Mouse (Mus musculus) CH12.LX (cell line): ENCODE measurements around the gene Bcl9l. TPM values are rescaled to one million over a fixed set of nuclear protein-coding genes. Genes with fewer than 3 reads are reported as not detected.

Experiments used
- DNase-seq: peaks from one replicate; pipeline ENCODE4 v3.0.0-alpha.2; 2013; ENCODE audit errors: extremely low read depth
- H3K27ac ChIP-seq: 2 replicates; pipeline ENCODE4 v1.5.1; 2012; ENCODE audit warnings: low read depth, mild to moderate bottlenecking, control low read depth, moderate library complexity; ENCODE audit not compliant: insufficient read depth
- H3K27me3 ChIP-seq: replicated peaks from 2 replicates; pipeline ENCODE3; 2012; ENCODE audit warnings: inconsistent platforms
- H3K36me3 ChIP-seq, 2 experiments: replicated peaks in 1 of 2; 2 replicates each; pipeline versions ENCODE3 to v1.6.1; 2012; ENCODE audit warnings: inconsistent platforms in 1 of 2, low read length in 1 of 2, mild to moderate bottlenecking in 1 of 2, mixed read lengths in 1 of 2, moderate library complexity in 1 of 2; ENCODE audit not compliant: control insufficient read depth in 1 of 2, insufficient read depth in 1 of 2
- H3K4me1 ChIP-seq, 2 experiments: 2 replicates each; pipeline ENCODE4 v1.6.1; 2012; ENCODE audit warnings: inconsistent platforms in 1 of 2, moderate library complexity in 1 of 2; ENCODE audit not compliant: insufficient read depth in 2 of 2, control insufficient read depth in 1 of 2
- H3K4me2 ChIP-seq: 2 replicates; pipeline ENCODE4 v1.6.1; 2012; ENCODE audit warnings: low read depth, mild to moderate bottlenecking, control low read depth; ENCODE audit not compliant: poor library complexity, insufficient read depth, severe bottlenecking
- H3K4me3 ChIP-seq, 3 experiments: fragments of 150-350 bp in 1 of 3; sonication (generic) in 1 of 3; replicated peaks in 1 of 3; 2 replicates each; pipeline versions ENCODE3 to v1.5.1; 2011 to 2012; ENCODE audit warnings: low read depth in 2 of 3, low read length in 2 of 3, mild to moderate bottlenecking in 2 of 3, moderate library complexity in 2 of 3, control low read depth in 1 of 3, improper control_type of control experiment in 1 of 3, inconsistent platforms in 1 of 3, mixed read lengths in 1 of 3; ENCODE audit not compliant: poor library complexity in 1 of 3
- H3K79me2 ChIP-seq: replicated peaks from 2 replicates; pipeline ENCODE4 v1.6.1; 2012; ENCODE audit warnings: mild to moderate bottlenecking, moderate library complexity; ENCODE audit not compliant: control insufficient read depth, poor library complexity, insufficient read depth, severe bottlenecking; ENCODE audit errors: extremely low read depth
- H3K9ac ChIP-seq: 2 replicates; pipeline ENCODE4 v1.6.1; 2012; ENCODE audit warnings: low read depth, mild to moderate bottlenecking, control low read depth, moderate library complexity; ENCODE audit not compliant: insufficient read depth
- H3K9me3 ChIP-seq: replicated peaks from 2 replicates; pipeline ENCODE3; 2012; ENCODE audit warnings: low read length, inconsistent platforms, mixed read lengths
- BHLHE40 ChIP-seq: IDR thresholded peaks from 2 replicates; pipeline ENCODE4 v1.6.1; 2011; ENCODE audit warnings: mild to moderate bottlenecking, low read depth, low read length, improper control_type of control experiment
- CHD2 ChIP-seq: IDR thresholded peaks from 2 replicates; pipeline ENCODE4 v1.6.1; 2011; ENCODE audit warnings: low read length, improper control_type of control experiment
- CTCF ChIP-seq, 2 experiments: IDR thresholded peaks in 1 of 2; conservative IDR thresholded peaks in 1 of 2; 2 replicates each; pipeline ENCODE4 v1.5.1; 2011 to 2012; ENCODE audit warnings: low read depth in 2 of 2, low read length in 2 of 2, improper control_type of control experiment in 1 of 2, inconsistent platforms in 1 of 2, mild to moderate bottlenecking in 1 of 2, moderate library complexity in 1 of 2
- ELF1 ChIP-seq: IDR thresholded peaks from 2 replicates; pipeline ENCODE4 v1.6.1; 2014; ENCODE audit warnings: low read depth, mild to moderate bottlenecking, inconsistent platforms, low read length, improper control_type of control experiment
- EP300 ChIP-seq: IDR thresholded peaks from 2 replicates; pipeline ENCODE4 v1.6.1; 2011; ENCODE audit warnings: low read length, improper control_type of control experiment
- GABPA ChIP-seq: IDR thresholded peaks from 2 replicates; pipeline ENCODE4 v1.6.1; 2012; ENCODE audit warnings: low read depth, low read length, improper control_type of control experiment, inconsistent platforms; ENCODE audit not compliant: insufficient replicate concordance
- HCFC1 ChIP-seq: IDR thresholded peaks from 2 replicates; pipeline ENCODE4 v1.6.1; 2012; ENCODE audit warnings: low read depth, mild to moderate bottlenecking, inconsistent platforms, low read length, improper control_type of control experiment
- JUN ChIP-seq: IDR thresholded peaks from 2 replicates; pipeline ENCODE4 v1.6.1; 2011; ENCODE audit warnings: low read depth, mild to moderate bottlenecking, low read length, improper control_type of control experiment, moderate library complexity; ENCODE audit not compliant: insufficient read depth
- JUND ChIP-seq: conservative IDR thresholded peaks from 2 replicates; pipeline ENCODE4 v1.6.1; 2011; ENCODE audit warnings: low read depth, low read length, improper control_type of control experiment
- MAFK ChIP-seq: IDR thresholded peaks from 2 replicates; pipeline ENCODE4 v1.6.1; 2011; ENCODE audit warnings: low read length, improper control_type of control experiment; ENCODE audit not compliant: insufficient replicate concordance
- MAX ChIP-seq: IDR thresholded peaks from 2 replicates; pipeline ENCODE4 v1.6.1; 2011; ENCODE audit warnings: low read length, improper control_type of control experiment
- MAZ ChIP-seq: IDR thresholded peaks from 2 replicates; pipeline ENCODE4 v1.6.1; 2012; ENCODE audit warnings: low read depth, mild to moderate bottlenecking, inconsistent platforms, low read length, improper control_type of control experiment, moderate library complexity
- MEF2A ChIP-seq: IDR thresholded peaks from 2 replicates; pipeline ENCODE4 v1.6.1; 2014; ENCODE audit warnings: low read depth, mild to moderate bottlenecking, inconsistent platforms, low read length, improper control_type of control experiment, borderline replicate concordance
- MXI1 ChIP-seq: IDR thresholded peaks from 2 replicates; pipeline ENCODE4 v1.6.1; 2011; ENCODE audit warnings: mild to moderate bottlenecking, low read depth, low read length, improper control_type of control experiment
- MYC ChIP-seq: IDR thresholded peaks from 2 replicates; pipeline ENCODE4 v1.6.1; 2011; ENCODE audit warnings: low read depth, mild to moderate bottlenecking, improper control_type of control experiment, low read length
- NELFE ChIP-seq: IDR thresholded peaks from 2 replicates; pipeline ENCODE4 v1.6.1; 2011; ENCODE audit warnings: low read depth, low read length, improper control_type of control experiment
- PAX5 ChIP-seq: IDR thresholded peaks from 2 replicates; pipeline ENCODE4 v1.6.1; 2012; ENCODE audit warnings: low read length, inconsistent platforms, mixed read lengths
- POLR2A ChIP-seq: IDR thresholded peaks from 2 replicates; pipeline ENCODE4 v1.6.1; 2011; ENCODE audit warnings: low read depth, mild to moderate bottlenecking, improper control_type of control experiment, low read length
- POLR2AphosphoS2 ChIP-seq: IDR thresholded peaks from 2 replicates; pipeline ENCODE4 v1.6.1; 2011; ENCODE audit warnings: low read depth, low read length, improper control_type of control experiment
- RAD21 ChIP-seq: IDR thresholded peaks from 2 replicates; pipeline ENCODE4 v1.6.1; 2011; ENCODE audit warnings: low read depth, mild to moderate bottlenecking, low read length, improper control_type of control experiment, moderate library complexity
- RCOR1 ChIP-seq: conservative IDR thresholded peaks from 2 replicates; pipeline ENCODE4 v1.6.1; 2012; ENCODE audit warnings: low read depth, mild to moderate bottlenecking, inconsistent platforms, low read length, improper control_type of control experiment
- SIN3A ChIP-seq: IDR thresholded peaks from 2 replicates; pipeline ENCODE4 v1.6.1; 2012; ENCODE audit warnings: low read length, improper control_type of control experiment, inconsistent platforms
- SMC3 ChIP-seq: IDR thresholded peaks from 2 replicates; pipeline ENCODE4 v1.6.1; 2011; ENCODE audit warnings: low read depth, low read length, improper control_type of control experiment
- TCF12 ChIP-seq: IDR thresholded peaks from 2 replicates; pipeline ENCODE4 v1.6.1; 2014; ENCODE audit warnings: low read depth, mild to moderate bottlenecking, inconsistent platforms, low read length, improper control_type of control experiment
- USF1 ChIP-seq: IDR thresholded peaks from 2 replicates; pipeline ENCODE4 v1.6.1; 2014; ENCODE audit warnings: low read depth, mild to moderate bottlenecking, inconsistent platforms, low read length, improper control_type of control experiment
- USF2 ChIP-seq: conservative IDR thresholded peaks from 2 replicates; pipeline ENCODE4 v1.6.1; 2011; ENCODE audit warnings: low read depth, low read length, improper control_type of control experiment
- ZC3H11A ChIP-seq: IDR thresholded peaks from 2 replicates; pipeline ENCODE4 v1.6.1; 2012; ENCODE audit warnings: low read depth, mild to moderate bottlenecking, inconsistent platforms, low read length, improper control_type of control experiment
- ZKSCAN1 ChIP-seq: IDR thresholded peaks from 2 replicates; pipeline ENCODE4 v1.6.1; 2012; ENCODE audit warnings: low read depth, inconsistent platforms, low read length, improper control_type of control experiment, borderline replicate concordance
- ZMIZ1 ChIP-seq: IDR thresholded peaks from 2 replicates; pipeline ENCODE4 v1.6.1; 2012; ENCODE audit warnings: low read depth, mild to moderate bottlenecking, inconsistent platforms, low read length, improper control_type of control experiment
- ZNF384 ChIP-seq: IDR thresholded peaks from 2 replicates; pipeline ENCODE4 v1.6.1; 2012; ENCODE audit warnings: low read depth, low read length, improper control_type of control experiment, inconsistent platforms
- dilution Hi-C: fragments of 300-500 bp; cut with MboI; formaldehyde crosslinking; loops from 2 replicates; pipeline ENCODE4 v1.14.3; 2020; ENCODE audit warnings: low sequenced_read_pairs; ENCODE audit not compliant: extremely low pct_unique_long_range_greater_than_20kb, extremely low pct_ligation_motif_present
- in situ Hi-C: fragments of 300-500 bp; cut with MboI; formaldehyde crosslinking; loops from 3 replicates; pipeline ENCODE4 v1.14.3; 2019; ENCODE audit warnings: low sequenced_read_pairs, low pct_ligation_motif_present, low pct_unique_long_range_greater_than_20kb, mixed read lengths
- polyA plus RNA-seq: library from polyadenylated mRNA; unstranded; fragments of >175 nt; gene quantifications from 2 replicates; pipeline ENCODE4 v1.2.1, GENCODE M21; 2012; ENCODE audit warnings: low read depth; ENCODE audit not compliant: insufficient read length
- total RNA-seq, 2 experiments: library from RNA; depleted of rRNA; stranded (reverse); fragments of 300-350 nt in 1 of 2; fragments of >200 nt in 1 of 2; gene quantifications; 2 replicates each; pipeline ENCODE4 v1.2.3; 2012 to 2014

Gene Bcl9l
- total and polyA plus RNA-seq, 3 experiments, result 0.67 to 7.5 (median 1.6) TPM

GRCm38 (mm10) chr9:44501206-44501879 is 18.7 kb downstream of the Bcl9l start:
- H3K36me3 ChIP-seq, result peaks cover 7 to 58% of the 10 kb centered on the region in 2 experiments
- H3K4me2 ChIP-seq, result no peak overlapping the region

GRCm38 (mm10) chr9:44502006-44502405 is 19.4 kb downstream of the Bcl9l start:
- H3K79me2 ChIP-seq, result no peaks in the 10 kb centered on the region
- H3K27me3 ChIP-seq, result no peaks in the 10 kb centered on the region
- in situ Hi-C loops (no loop called here), dilution Hi-C loops (no loop called here)
- H3K27ac ChIP-seq, result no peak overlapping the region
- TF ChIP-seq CHD2, result no peak
- TF ChIP-seq ELF1, result peak; percentile 50; the same call in 1 of the 2 replicates
- 0 out of 2 replicates have a peak, but pooled peaks have one; percentile 22 for TF ChIP-seq MEF2A
- no peak for TF ChIP-seq MAZ
- no peak for TF ChIP-seq MXI1
- no peak for TF ChIP-seq HCFC1
- TF ChIP-seq SIN3A, result no peak
- TF ChIP-seq RCOR1, result no peak
- TF ChIP-seq USF2, result no peak
- no peak for TF ChIP-seq MAFK
- no peak for TF ChIP-seq PAX5
- TF ChIP-seq NELFE, result peak; percentile 32; the same call in 1 of the 2 replicates
- no peak for TF ChIP-seq GABPA
- TF ChIP-seq JUN, result no peak
- TF ChIP-seq EP300, result no peak
- 0 out of 2 replicates have a peak, but pooled peaks have one; percentile 10 for TF ChIP-seq JUND
- TF ChIP-seq TCF12, result no peak
- 0 out of 2 replicates have a peak, but pooled peaks have one; percentile 33 for TF ChIP-seq MAX
- TF ChIP-seq SMC3, result peak; percentile 98
- no peak for TF ChIP-seq ZNF384
- TF ChIP-seq POLR2A, result no peak
- TF ChIP-seq ZKSCAN1, result no peak
- no peak for TF ChIP-seq POLR2AphosphoS2
- peak; percentile 97 for TF ChIP-seq RAD21
- no peak for TF ChIP-seq USF1
- peak; percentile 93 to 98 for TF ChIP-seq CTCF (conservative IDR thresholded peaks at IDR 0.05 in 1 of 2, IDR thresholded peaks at IDR 0.05 in 1 of 2; ENCODE audit: low read depth in 2 of 2, low read length in 2 of 2)
- TF ChIP-seq ZC3H11A, result peak; percentile 80
- peaks cover 13 to 65% of the 10 kb centered on the region in 2 experiments for H3K36me3 ChIP-seq
- H3K4me3 ChIP-seq, result no peak overlapping the region
- no peak overlapping the region for H3K9ac ChIP-seq
- H3K9me3 ChIP-seq, result no peaks in the 10 kb centered on the region
- no peak overlapping the region for H3K4me2 ChIP-seq
- H3K4me1 ChIP-seq, result peaks cover 40 to 58% of the 10 kb centered on the region in 2 experiments
- peak; percentile 78 for DNase-seq

More at GRCm38 (mm10) chr9:44501206-44501879, 18.7 kb downstream of the Bcl9l start:
- Histone ChIP-seq H3K9ac (no peak overlapping the region), H3K27me3 (no peaks in the 10 kb centered on the region), H3K4me3 (no peak overlapping the region), H3K27ac (no peak overlapping the region), H3K4me1 (peaks cover 44 to 65% of the 10 kb centered on the region in 2 experiments), H3K9me3 (no peaks in the 10 kb centered on the region), H3K79me2 (no peaks in the 10 kb centered on the region)
- in situ Hi-C loops, result no loop called here
- no peak for TF ChIP-seq MYC
- no peak for TF ChIP-seq MXI1
- no peak for TF ChIP-seq ZMIZ1
- TF ChIP-seq PAX5, result no peak
- no peak for TF ChIP-seq MEF2A
- TF ChIP-seq ZC3H11A, result no peak
- no peak for TF ChIP-seq BHLHE40
- no peak for TF ChIP-seq ZNF384
- TF ChIP-seq MAFK, result no peak
- DNase-seq, result no peak
- dilution Hi-C loops, result no loop called here
